Mouse (Mus musculus) CH12.LX (cell line): Measurements from ENCODE around the gene Reep6. TPM values are rescaled to one million over a fixed set of nuclear protein-coding genes. Genes with fewer than 3 reads are reported as not detected.

Experiments
- DNase-seq: peaks from one replicate; pipeline ENCODE4 v3.0.0-alpha.2; 2013; ENCODE audit errors: extremely low read depth
- H3K27ac ChIP-seq: 2 replicates; pipeline ENCODE4 v1.5.1; 2012; ENCODE audit warnings: low read depth, mild to moderate bottlenecking, control low read depth, moderate library complexity; ENCODE audit not compliant: insufficient read depth
- H3K27me3 ChIP-seq: replicated peaks from 2 replicates; pipeline ENCODE3; 2012; ENCODE audit warnings: inconsistent platforms
- H3K36me3 ChIP-seq, 2 experiments: replicated peaks in 1 of 2; 2 replicates each; pipeline versions ENCODE3 to v1.6.1; 2012; ENCODE audit warnings: inconsistent platforms in 1 of 2, low read length in 1 of 2, mild to moderate bottlenecking in 1 of 2, mixed read lengths in 1 of 2, moderate library complexity in 1 of 2; ENCODE audit not compliant: control insufficient read depth in 1 of 2, insufficient read depth in 1 of 2
- H3K4me1 ChIP-seq, 2 experiments: 2 replicates each; pipeline ENCODE4 v1.6.1; 2012; ENCODE audit warnings: inconsistent platforms in 1 of 2, moderate library complexity in 1 of 2; ENCODE audit not compliant: insufficient read depth in 2 of 2, control insufficient read depth in 1 of 2
- H3K4me2 ChIP-seq: 2 replicates; pipeline ENCODE4 v1.6.1; 2012; ENCODE audit warnings: low read depth, mild to moderate bottlenecking, control low read depth; ENCODE audit not compliant: poor library complexity, insufficient read depth, severe bottlenecking
- H3K4me3 ChIP-seq, 3 experiments: fragments of 150-350 bp in 1 of 3; sonication (generic) in 1 of 3; replicated peaks in 1 of 3; 2 replicates each; pipeline versions ENCODE3 to v1.5.1; 2011 to 2012; ENCODE audit warnings: low read depth in 2 of 3, low read length in 2 of 3, mild to moderate bottlenecking in 2 of 3, moderate library complexity in 2 of 3, control low read depth in 1 of 3, improper control_type of control experiment in 1 of 3, inconsistent platforms in 1 of 3, mixed read lengths in 1 of 3; ENCODE audit not compliant: poor library complexity in 1 of 3
- H3K79me2 ChIP-seq: replicated peaks from 2 replicates; pipeline ENCODE4 v1.6.1; 2012; ENCODE audit warnings: mild to moderate bottlenecking, moderate library complexity; ENCODE audit not compliant: control insufficient read depth, poor library complexity, insufficient read depth, severe bottlenecking; ENCODE audit errors: extremely low read depth
- H3K9ac ChIP-seq: 2 replicates; pipeline ENCODE4 v1.6.1; 2012; ENCODE audit warnings: low read depth, mild to moderate bottlenecking, control low read depth, moderate library complexity; ENCODE audit not compliant: insufficient read depth
- H3K9me3 ChIP-seq: replicated peaks from 2 replicates; pipeline ENCODE3; 2012; ENCODE audit warnings: low read length, inconsistent platforms, mixed read lengths
- CHD1 ChIP-seq: IDR thresholded peaks from 2 replicates; pipeline ENCODE4 v1.6.1; 2012; ENCODE audit warnings: low read depth, low read length, improper control_type of control experiment, inconsistent platforms
- E2F4 ChIP-seq: IDR thresholded peaks from 2 replicates; pipeline ENCODE4 v1.6.1; 2011; ENCODE audit warnings: low read depth, low read length, improper control_type of control experiment; ENCODE audit not compliant: insufficient replicate concordance
- ELF1 ChIP-seq: IDR thresholded peaks from 2 replicates; pipeline ENCODE4 v1.6.1; 2014; ENCODE audit warnings: low read depth, mild to moderate bottlenecking, inconsistent platforms, low read length, improper control_type of control experiment
- EP300 ChIP-seq: IDR thresholded peaks from 2 replicates; pipeline ENCODE4 v1.6.1; 2011; ENCODE audit warnings: low read length, improper control_type of control experiment
- IRF4 ChIP-seq: IDR thresholded peaks from 2 replicates; pipeline ENCODE4 v1.6.1; 2014; ENCODE audit warnings: low read depth, mild to moderate bottlenecking, inconsistent platforms, low read length, improper control_type of control experiment
- JUN ChIP-seq: IDR thresholded peaks from 2 replicates; pipeline ENCODE4 v1.6.1; 2011; ENCODE audit warnings: low read depth, mild to moderate bottlenecking, low read length, improper control_type of control experiment, moderate library complexity; ENCODE audit not compliant: insufficient read depth
- KAT2A ChIP-seq: IDR thresholded peaks from 2 replicates; pipeline ENCODE4 v1.6.1; 2012; ENCODE audit warnings: low read length, improper control_type of control experiment, inconsistent platforms; ENCODE audit not compliant: insufficient replicate concordance
- MAFK ChIP-seq: IDR thresholded peaks from 2 replicates; pipeline ENCODE4 v1.6.1; 2011; ENCODE audit warnings: low read length, improper control_type of control experiment; ENCODE audit not compliant: insufficient replicate concordance
- MAX ChIP-seq: IDR thresholded peaks from 2 replicates; pipeline ENCODE4 v1.6.1; 2011; ENCODE audit warnings: low read length, improper control_type of control experiment
- MAZ ChIP-seq: IDR thresholded peaks from 2 replicates; pipeline ENCODE4 v1.6.1; 2012; ENCODE audit warnings: low read depth, mild to moderate bottlenecking, inconsistent platforms, low read length, improper control_type of control experiment, moderate library complexity
- MEF2A ChIP-seq: IDR thresholded peaks from 2 replicates; pipeline ENCODE4 v1.6.1; 2014; ENCODE audit warnings: low read depth, mild to moderate bottlenecking, inconsistent platforms, low read length, improper control_type of control experiment, borderline replicate concordance
- MXI1 ChIP-seq: IDR thresholded peaks from 2 replicates; pipeline ENCODE4 v1.6.1; 2011; ENCODE audit warnings: mild to moderate bottlenecking, low read depth, low read length, improper control_type of control experiment
- NELFE ChIP-seq: IDR thresholded peaks from 2 replicates; pipeline ENCODE4 v1.6.1; 2011; ENCODE audit warnings: low read depth, low read length, improper control_type of control experiment
- PAX5 ChIP-seq: IDR thresholded peaks from 2 replicates; pipeline ENCODE4 v1.6.1; 2012; ENCODE audit warnings: low read length, inconsistent platforms, mixed read lengths
- POLR2A ChIP-seq: IDR thresholded peaks from 2 replicates; pipeline ENCODE4 v1.6.1; 2011; ENCODE audit warnings: low read depth, mild to moderate bottlenecking, improper control_type of control experiment, low read length
- POLR2AphosphoS2 ChIP-seq: IDR thresholded peaks from 2 replicates; pipeline ENCODE4 v1.6.1; 2011; ENCODE audit warnings: low read depth, low read length, improper control_type of control experiment
- RAD21 ChIP-seq: IDR thresholded peaks from 2 replicates; pipeline ENCODE4 v1.6.1; 2011; ENCODE audit warnings: low read depth, mild to moderate bottlenecking, low read length, improper control_type of control experiment, moderate library complexity
- SIN3A ChIP-seq: IDR thresholded peaks from 2 replicates; pipeline ENCODE4 v1.6.1; 2012; ENCODE audit warnings: low read length, improper control_type of control experiment, inconsistent platforms
- SMC3 ChIP-seq: IDR thresholded peaks from 2 replicates; pipeline ENCODE4 v1.6.1; 2011; ENCODE audit warnings: low read depth, low read length, improper control_type of control experiment
- TCF12 ChIP-seq: IDR thresholded peaks from 2 replicates; pipeline ENCODE4 v1.6.1; 2014; ENCODE audit warnings: low read depth, mild to moderate bottlenecking, inconsistent platforms, low read length, improper control_type of control experiment
- USF1 ChIP-seq: IDR thresholded peaks from 2 replicates; pipeline ENCODE4 v1.6.1; 2014; ENCODE audit warnings: low read depth, mild to moderate bottlenecking, inconsistent platforms, low read length, improper control_type of control experiment
- ZC3H11A ChIP-seq: IDR thresholded peaks from 2 replicates; pipeline ENCODE4 v1.6.1; 2012; ENCODE audit warnings: low read depth, mild to moderate bottlenecking, inconsistent platforms, low read length, improper control_type of control experiment
- ZMIZ1 ChIP-seq: IDR thresholded peaks from 2 replicates; pipeline ENCODE4 v1.6.1; 2012; ENCODE audit warnings: low read depth, mild to moderate bottlenecking, inconsistent platforms, low read length, improper control_type of control experiment
- dilution Hi-C: fragments of 300-500 bp; cut with MboI; formaldehyde crosslinking; loops from 2 replicates; pipeline ENCODE4 v1.14.3; 2020; ENCODE audit warnings: low sequenced_read_pairs; ENCODE audit not compliant: extremely low pct_unique_long_range_greater_than_20kb, extremely low pct_ligation_motif_present
- in situ Hi-C: fragments of 300-500 bp; cut with MboI; formaldehyde crosslinking; loops from 3 replicates; pipeline ENCODE4 v1.14.3; 2019; ENCODE audit warnings: low sequenced_read_pairs, low pct_ligation_motif_present, low pct_unique_long_range_greater_than_20kb, mixed read lengths
- polyA plus RNA-seq: library from polyadenylated mRNA; unstranded; fragments of >175 nt; gene quantifications from 2 replicates; pipeline ENCODE4 v1.2.1, GENCODE M21; 2012; ENCODE audit warnings: low read depth; ENCODE audit not compliant: insufficient read length
- total RNA-seq, 2 experiments: library from RNA; depleted of rRNA; stranded (reverse); fragments of 300-350 nt in 1 of 2; fragments of >200 nt in 1 of 2; gene quantifications; 2 replicates each; pipeline ENCODE4 v1.2.3; 2012 to 2014

Reep6 gene
- total and polyA plus RNA-seq, 3 experiments, result 0.48 to 7.5 (median 5.0) TPM

- Histone ChIP-seq H3K9me3 (peaks cover 1% of the 10 kb centered on the region), H3K4me3 (peak overlapping the region in 2 of 3 experiments; percentile 77 to 99), H3K79me2 (peaks cover 17% of the 10 kb centered on the region), H3K9ac (peak overlapping the region; percentile 94; the same call in 1 of the 2 replicates), H3K4me1 (peaks cover 8 to 33% of the 10 kb centered on the region in 2 experiments; a peak in 3 of 4 replicates), H3K36me3 (peaks cover 18 to 30% of the 10 kb centered on the region in 2 experiments), H3K27me3 (peaks cover 7% of the 10 kb centered on the region), H3K27ac (no peak overlapping the region), H3K4me2 (peak overlapping the region; percentile 72; the same call in 1 of the 2 replicates)
- no peak for DNase-seq
- TF ChIP-seq MXI1, result no peak
- TF ChIP-seq MAFK, result no peak
- TF ChIP-seq NELFE, result no peak
- TF ChIP-seq JUN, result no peak
- no peak for TF ChIP-seq PAX5
- TF ChIP-seq POLR2A, result no peak
- TF ChIP-seq EP300, result no peak
- TF ChIP-seq IRF4, result no peak
- TF ChIP-seq CHD1, result no peak
- TF ChIP-seq KAT2A, result no peak
- no peak for TF ChIP-seq ZC3H11A
- TF ChIP-seq MAX, result no peak
- TF ChIP-seq TCF12, result no peak
- TF ChIP-seq RAD21, result no peak
- TF ChIP-seq E2F4, result no peak
- TF ChIP-seq SMC3, result no peak
- dilution Hi-C loops (no loop called here), in situ Hi-C loops (no loop called here)
These were observed 35.4 kb upstream of the Reep6 start for GRCm38 (mm10) chr10:80294311-80294710.

GRCm38 (mm10) chr10:80294788-80295303, 34.9 kb upstream of the Reep6 start:
- dilution Hi-C loops, result no loop called here

More at GRCm38 (mm10) chr10:80294788-80295303, 34.9 kb upstream of the Reep6 start:
- Histone ChIP-seq H3K4me2 (no peak overlapping the region), H3K27ac (no peak overlapping the region), H3K9me3 (no peaks in the 10 kb centered on the region), H3K4me3 (no peak overlapping the region), H3K4me1 (peaks cover 8 to 33% of the 10 kb centered on the region in 2 experiments; a peak in 3 of 4 replicates), H3K27me3 (peaks cover 12% of the 10 kb centered on the region)
- in situ Hi-C loops, result no loop called here
- no peak for TF ChIP-seq IRF4
- TF ChIP-seq MAFK, result no peak
- no peak for TF ChIP-seq USF1
- TF ChIP-seq MEF2A, result no peak
- TF ChIP-seq ZMIZ1, result peak; percentile 54; the same call in 1 of the 2 replicates
- TF ChIP-seq ELF1, result 0 out of 2 replicates have a peak, but pooled peaks have one; percentile 16
- TF ChIP-seq E2F4, result no peak
- TF ChIP-seq EP300, result no peak
- TF ChIP-seq NELFE, result peak; percentile 33; the same call in 1 of the 2 replicates
- no peak for TF ChIP-seq MAZ
- TF ChIP-seq SIN3A, result no peak
- peak; percentile 67 for TF ChIP-seq POLR2A
- TF ChIP-seq POLR2AphosphoS2, result peak; percentile 98
- TF ChIP-seq, all 38 proteins: peak for 5
- peaks cover 17% of the 10 kb centered on the region for H3K79me2 ChIP-seq
- no peak for DNase-seq
- no peak overlapping the region for H3K9ac ChIP-seq
- peaks cover 18 to 29% of the 10 kb centered on the region in 2 experiments for H3K36me3 ChIP-seq
